1 mouse cellular context compared by ENCODE assay signal in genomic region chr10:59963609-59964008, GRCm38 (mm10).
A peak's percentile ranks its signal among the peaks of the same experiment; 100 is the strongest.
TF ChIP-seq lines count a peak whose summit lies in the region.

No protein-coding gene starts in this region.

TF ChIP-seq in CH12.LX, 34 proteins besides CTCF, POLR2A, EP300 and RAD21 (continued from another document):
- TF ChIP-seq ETS1 (conservative IDR thresholded peaks at IDR 0.05; ENCODE audit: low read depth, low read length) = peak; percentile 45
